Mouse (Mus musculus): ENCODE measurements around the gene Bcl2. TPM values are rescaled to one million over a fixed set of nuclear protein-coding genes. Genes with fewer than 3 reads are reported as not detected.
"Not testable (repeated sequence)": the region's sequence is repeated elsewhere in the genome, so short reads cannot be mapped to it uniquely, and the experiment has no call there.

Gene Bcl2
- polyA plus RNA-seq, 1 experiment from 2014 or later, result 8.1 TPM

GRCm38 (mm10) chr1:106738092-106738491, 24.0 kb upstream of the Bcl2 start:
- WGBS, result 76% methylated on average over 3 of the region's 3 CpGs
- Histone ChIP-seq H3K4me1 (no peaks in the 10 kb centered on the region), H3K4me3 (no peak overlapping the region), H3K27me3 (ENCODE audit: poor library complexity, severe bottlenecking) (no peaks in the 10 kb centered on the region), H3K9me3 (no peaks in the 10 kb centered on the region), H3K36me3 (replicated peaks) (peaks cover 14% of the 10 kb centered on the region), H3K27ac (no peak overlapping the region)
- no peak for DNase-seq (ENCODE audit: extremely low spot score, low spot score)

DNA sequence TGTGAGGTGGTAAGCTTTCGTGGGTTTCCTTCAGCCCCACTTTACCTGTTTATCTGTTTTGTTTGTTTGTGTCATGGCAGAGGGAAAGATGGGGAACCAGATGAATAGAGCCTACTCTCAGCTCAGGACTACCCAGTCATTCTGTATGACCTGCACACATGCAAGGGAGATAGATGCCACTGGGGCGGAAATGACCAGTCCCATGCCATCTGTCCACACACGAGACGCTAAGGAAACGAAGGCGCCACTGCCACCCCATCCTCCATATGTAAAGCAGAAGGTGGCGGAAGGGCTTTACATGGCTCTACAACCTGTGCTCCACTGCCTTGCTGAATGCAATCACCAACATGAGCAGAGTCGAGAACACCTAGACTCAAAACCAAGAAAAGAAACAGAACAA, 22.1 kb upstream of the Bcl2 start:
- H3K4me3 ChIP-seq, result no peak overlapping the region
- H3K4me1 ChIP-seq, result no peaks in the 10 kb centered on the region
- WGBS, result 95% methylated on average over 8 of the region's 8 CpGs
- DNase-seq (ENCODE audit: extremely low spot score, low spot score), result no peak
- H3K27me3 ChIP-seq (ENCODE audit: poor library complexity, severe bottlenecking), result no peaks in the 10 kb centered on the region
- H3K9me3 ChIP-seq, result no peaks in the 10 kb centered on the region
- H3K27ac ChIP-seq, result no peak overlapping the region
- H3K36me3 ChIP-seq (replicated peaks), result peaks cover 14% of the 10 kb centered on the region

GRCm38 (mm10) chr1:106735586-106735985, 21.5 kb upstream of the Bcl2 start:
- H3K36me3 ChIP-seq (replicated peaks), result peaks cover 14% of the 10 kb centered on the region
- no peaks in the 10 kb centered on the region for H3K9me3 ChIP-seq
- peak; percentile 32 for DNase-seq (ENCODE audit: extremely low spot score, low spot score)
- H3K27me3 ChIP-seq (ENCODE audit: poor library complexity, severe bottlenecking), result no peaks in the 10 kb centered on the region
- 68% methylated on average over 2 of the region's 2 CpGs for WGBS
- H3K27ac ChIP-seq, result no peak overlapping the region
- H3K4me1 ChIP-seq, result no peaks in the 10 kb centered on the region
- no peak overlapping the region for H3K4me3 ChIP-seq

- Histone ChIP-seq H3K4me3 (no peak overlapping the region), H3K36me3 (replicated peaks) (peaks cover 3% of the 10 kb centered on the region), H3K4me1 (peaks cover 5% of the 10 kb centered on the region), H3K9me3 (no peaks in the 10 kb centered on the region), H3K27me3 (ENCODE audit: poor library complexity, severe bottlenecking) (peaks cover under 1% of the 10 kb centered on the region; the same call in 1 of the 2 replicates), H3K27ac (no peak overlapping the region)
- no peak for DNase-seq (ENCODE audit: extremely low spot score, low spot score)
- WGBS, result 24% methylated on average over 5 of the region's 5 CpGs
Measured at GRCm38 (mm10) chr1:106722061-106722460, 8.0 kb upstream of the Bcl2 start.

DNA sequence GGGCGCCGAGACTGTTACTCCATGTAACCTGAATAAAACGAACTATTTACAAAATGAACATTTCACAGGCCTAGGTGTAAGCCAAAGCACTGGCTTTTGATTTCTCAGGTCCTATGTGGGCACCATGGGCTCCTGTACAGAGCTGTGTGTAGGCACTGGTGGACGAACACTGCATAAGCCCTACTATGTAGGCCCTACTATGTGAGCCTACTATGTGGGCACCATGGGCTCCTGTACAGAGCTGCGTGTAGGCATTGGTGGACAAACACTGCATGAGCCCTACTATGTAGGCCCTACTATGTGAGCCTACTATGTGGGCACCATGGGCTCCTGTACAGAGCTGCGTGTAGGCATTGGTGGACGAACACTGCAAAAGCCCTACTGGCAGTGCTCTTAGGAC, 3.7 kb upstream of the Bcl2 start:
- peaks cover 25% of the 10 kb centered on the region for H3K27me3 ChIP-seq (ENCODE audit: poor library complexity, severe bottlenecking)
- H3K4me3 ChIP-seq; DNase-seq (ENCODE audit: extremely low spot score, low spot score); H3K27ac ChIP-seq; H3K36me3 ChIP-seq (replicated peaks); H3K9me3 ChIP-seq: not testable (repeated sequence)
- peaks cover 22% of the 10 kb centered on the region for H3K4me1 ChIP-seq
- WGBS, result 78% methylated on average over 7 of the region's 7 CpGs

- no peak overlapping the region for H3K4me3 ChIP-seq
- no peaks in the 10 kb centered on the region for H3K36me3 ChIP-seq (replicated peaks)
- peaks cover 31% of the 10 kb centered on the region for H3K27me3 ChIP-seq (ENCODE audit: poor library complexity, severe bottlenecking)
- no peak overlapping the region for H3K27ac ChIP-seq
- 32% methylated on average over 7 of the region's 7 CpGs for WGBS
- no peaks in the 10 kb centered on the region for H3K9me3 ChIP-seq
- H3K4me1 ChIP-seq, result peaks cover 28% of the 10 kb centered on the region
- DNase-seq (ENCODE audit: extremely low spot score, low spot score), result peak; percentile 65
Measured at GRCm38 (mm10) chr1:106717071-106717601, 3.1 kb upstream of the Bcl2 start.

DNA sequence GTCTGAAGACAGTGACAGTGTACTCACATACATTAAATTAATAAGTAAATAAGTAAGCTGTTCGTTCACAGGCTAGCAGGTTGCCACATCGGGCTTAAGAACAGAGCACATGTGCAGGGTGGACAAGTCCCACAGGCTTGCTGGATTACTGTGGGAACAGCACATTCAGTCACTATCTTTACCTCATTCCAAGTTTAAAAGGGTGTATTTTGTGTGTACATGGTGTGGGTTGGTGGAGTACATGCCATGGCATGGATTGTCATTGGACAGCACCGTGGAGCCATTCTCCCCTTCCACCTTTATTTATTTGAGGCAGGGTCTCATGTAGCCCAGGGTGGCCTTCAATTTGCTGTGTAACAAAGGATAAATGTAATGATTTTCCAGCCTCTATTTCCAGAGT, 2.1 kb upstream of the Bcl2 start:
- Histone ChIP-seq H3K4me3 (no peak overlapping the region), H3K4me1 (peaks cover 34% of the 10 kb centered on the region), H3K27ac (no peak overlapping the region), H3K9me3 (no peaks in the 10 kb centered on the region), H3K27me3 (ENCODE audit: poor library complexity, severe bottlenecking) (peaks cover 35% of the 10 kb centered on the region), H3K36me3 (replicated peaks) (no peaks in the 10 kb centered on the region)
- no peak for DNase-seq (ENCODE audit: extremely low spot score, low spot score)
- WGBS, result 88% methylated on average over 3 of the region's 3 CpGs

GRCm38 (mm10) chr1:106715111-106716083, 1.3 kb upstream of the Bcl2 start:
- 86% methylated on average over 13 of the region's 13 CpGs for WGBS
- no peak overlapping the region for H3K27ac ChIP-seq
- H3K4me1 ChIP-seq, result peaks cover 34% of the 10 kb centered on the region
- no peak overlapping the region for H3K4me3 ChIP-seq
- no peaks in the 10 kb centered on the region for H3K36me3 ChIP-seq (replicated peaks)
- H3K9me3 ChIP-seq, result no peaks in the 10 kb centered on the region
- H3K27me3 ChIP-seq (ENCODE audit: poor library complexity, severe bottlenecking), result peaks cover 35% of the 10 kb centered on the region
- no peak for DNase-seq (ENCODE audit: extremely low spot score, low spot score)

- Histone ChIP-seq H3K4me3 (peak overlapping the region; percentile 77), H3K27me3 (ENCODE audit: poor library complexity, severe bottlenecking) (peaks cover 35% of the 10 kb centered on the region), H3K27ac (peak overlapping the region; percentile 95), H3K4me1 (peaks cover 34% of the 10 kb centered on the region), H3K9me3 (no peaks in the 10 kb centered on the region), H3K36me3 (replicated peaks) (no peaks in the 10 kb centered on the region)
- 8% methylated on average over 21 of the region's 21 CpGs for WGBS
- DNase-seq (ENCODE audit: extremely low spot score, low spot score), result peak; percentile 57
Measured at GRCm38 (mm10) chr1:106714530-106714981, 482 bp upstream of the Bcl2 start.

DNA sequence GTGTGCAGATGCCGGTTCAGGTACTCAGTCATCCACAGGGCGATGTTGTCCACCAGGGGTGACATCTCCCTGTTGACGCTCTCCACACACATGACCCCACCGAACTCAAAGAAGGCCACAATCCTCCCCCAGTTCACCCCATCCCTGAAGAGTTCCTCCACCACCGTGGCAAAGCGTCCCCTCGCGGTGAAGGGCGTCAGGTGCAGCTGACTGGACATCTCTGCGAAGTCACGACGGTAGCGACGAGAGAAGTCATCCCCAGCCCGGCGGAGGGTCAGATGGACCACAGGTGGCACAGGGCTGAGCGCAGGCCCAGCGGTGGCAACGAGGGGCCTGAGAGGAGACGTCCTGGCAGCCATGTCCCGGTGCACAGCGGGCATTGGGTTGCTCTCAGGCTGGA, 1.7 kb downstream of the Bcl2 start:
- peaks cover 34% of the 10 kb centered on the region for H3K4me1 ChIP-seq
- no peaks in the 10 kb centered on the region for H3K36me3 ChIP-seq (replicated peaks)
- peak; percentile 43 for DNase-seq (ENCODE audit: extremely low spot score, low spot score)
- peaks cover 35% of the 10 kb centered on the region for H3K27me3 ChIP-seq (ENCODE audit: poor library complexity, severe bottlenecking)
- WGBS, result 13% methylated on average over 22 of the region's 22 CpGs
- H3K27ac ChIP-seq, result 0 out of 2 replicates have a peak overlapping the region, but pooled peaks have one; percentile 17
- H3K4me3 ChIP-seq, result peak overlapping the region; percentile 77
- H3K9me3 ChIP-seq, result no peaks in the 10 kb centered on the region

DNA sequence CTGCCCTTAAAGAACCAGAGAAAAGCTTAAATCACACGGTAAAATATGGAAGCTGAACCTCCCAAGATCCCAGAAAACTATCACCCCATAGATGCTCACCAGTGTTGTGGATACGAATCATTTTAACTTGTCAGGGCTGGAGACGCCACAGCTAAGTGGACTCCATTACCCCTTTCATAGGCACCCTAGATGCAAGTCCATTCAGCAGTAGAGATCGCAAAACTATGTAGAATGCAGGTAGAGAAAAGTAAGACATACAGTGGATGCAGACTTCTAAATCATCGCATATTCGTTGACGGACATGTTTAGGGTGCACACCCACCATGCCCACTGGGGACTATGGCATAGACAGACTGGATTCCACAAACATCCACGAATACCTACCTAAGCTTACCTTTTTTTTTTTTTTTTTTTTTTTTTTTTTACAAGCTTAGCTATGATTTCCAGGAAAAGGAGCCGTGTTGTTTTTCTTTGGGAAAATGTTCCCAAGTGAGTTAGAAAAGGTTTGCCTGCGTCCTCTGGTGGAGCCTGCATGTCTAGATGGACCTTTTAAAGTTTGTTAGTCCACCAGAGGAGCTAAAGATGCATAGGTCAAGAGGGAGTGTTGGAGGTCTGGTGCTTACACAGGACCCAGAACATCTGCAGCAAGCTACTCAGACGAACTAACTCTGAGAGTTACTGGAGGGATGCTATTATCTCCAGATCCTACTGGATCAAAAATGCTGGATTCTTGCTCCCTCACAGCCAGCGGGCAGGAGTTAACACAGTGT, 2.5 kb downstream of the Bcl2 start:
- no peak overlapping the region for H3K27ac ChIP-seq
- peaks cover 31% of the 10 kb centered on the region for H3K4me1 ChIP-seq
- 79% methylated on average over 12 of the region's 12 CpGs for WGBS
- peaks cover 29% of the 10 kb centered on the region for H3K27me3 ChIP-seq (ENCODE audit: poor library complexity, severe bottlenecking)
- H3K4me3 ChIP-seq, result peak overlapping the region; percentile 77
- no peaks in the 10 kb centered on the region for H3K9me3 ChIP-seq
- no peaks in the 10 kb centered on the region for H3K36me3 ChIP-seq (replicated peaks)
- no peak for DNase-seq (ENCODE audit: extremely low spot score, low spot score)

DNA sequence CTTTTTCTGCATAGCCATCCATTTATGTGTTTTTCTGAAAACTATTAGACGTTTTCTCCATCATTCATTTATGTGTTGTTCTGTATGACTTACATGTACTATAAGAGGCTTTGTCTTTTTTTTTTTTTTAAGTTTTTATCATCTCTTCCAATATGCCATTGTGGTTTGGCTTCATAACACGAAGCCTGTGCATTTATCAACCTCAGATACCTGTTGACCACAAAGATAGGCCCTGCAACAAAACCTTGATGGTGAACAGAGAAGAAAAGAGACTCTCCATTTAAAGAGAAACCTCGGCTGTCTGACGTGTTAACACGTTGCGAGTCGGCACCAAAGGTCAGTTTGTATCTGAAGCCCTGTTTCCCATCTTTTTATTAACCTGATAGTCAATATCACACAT, 3.9 kb downstream of the Bcl2 start:
- no peak overlapping the region for H3K27ac ChIP-seq
- H3K9me3 ChIP-seq, result no peaks in the 10 kb centered on the region
- H3K27me3 ChIP-seq (ENCODE audit: poor library complexity, severe bottlenecking), result peaks cover 16% of the 10 kb centered on the region
- 91% methylated on average over 7 of the region's 7 CpGs for WGBS
- H3K4me3 ChIP-seq, result no peak overlapping the region
- no peaks in the 10 kb centered on the region for H3K36me3 ChIP-seq (replicated peaks)
- peaks cover 31% of the 10 kb centered on the region for H3K4me1 ChIP-seq
- no peak for DNase-seq (ENCODE audit: extremely low spot score, low spot score)
